Mouse (Mus musculus): ENCODE results near the gene Lmna.
A peak's percentile ranks its signal among the peaks of the same experiment; 100 is the strongest.

Lmna gene

GRCm38 (mm10) chr3:88521156-88521555 is 11.4 kb upstream of the Lmna start:
- no peak for DNase-seq (ENCODE audit: low read depth, low spot score)

- DNase-seq (ENCODE audit: low read depth, low spot score): no peak
Observed at GRCm38 (mm10) chr3:88520078-88520477, 10.3 kb upstream of the Lmna start.

GRCm38 (mm10) chr3:88518411-88518810 is 8.7 kb upstream of the Lmna start:
- no peak for DNase-seq (ENCODE audit: low read depth, low spot score)

- no peak for DNase-seq (ENCODE audit: low read depth, low spot score)
Observed at GRCm38 (mm10) chr3:88516407-88516806, 6.7 kb upstream of the Lmna start.

GRCm38 (mm10) chr3:88515095-88515386 is 5.3 kb upstream of the Lmna start:
- DNase-seq (ENCODE audit: low read depth, low spot score): no peak

- DNase-seq (ENCODE audit: low read depth, low spot score): peak; percentile 59
Observed at GRCm38 (mm10) chr3:88514231-88515094, 4.7 kb upstream of the Lmna start.

- peak; percentile 74 for DNase-seq (ENCODE audit: low read depth, low spot score)
Observed at GRCm38 (mm10) chr3:88513546-88514115, 3.9 kb upstream of the Lmna start.

GRCm38 (mm10) chr3:88512896-88513545 is 3.3 kb upstream of the Lmna start:
- peak; percentile 65 for DNase-seq (ENCODE audit: low read depth, low spot score)

GRCm38 (mm10) chr3:88512141-88512895 is 2.6 kb upstream of the Lmna start:
- peak; percentile 75 for DNase-seq (ENCODE audit: low read depth, low spot score)

- DNase-seq (ENCODE audit: low read depth, low spot score): peak; percentile 60
Observed at GRCm38 (mm10) chr3:88511559-88511958, 1.8 kb upstream of the Lmna start.

GRCm38 (mm10) chr3:88510421-88511289 is 899 bp upstream of the Lmna start:
- DNase-seq (ENCODE audit: low read depth, low spot score): peak; percentile 73

- DNase-seq (ENCODE audit: low read depth, low spot score): no peak
Observed at GRCm38 (mm10) chr3:88509250-88509649, 506 bp downstream of the Lmna start.

- no peak for DNase-seq (ENCODE audit: low read depth, low spot score)
Observed at GRCm38 (mm10) chr3:88505765-88506164, 4.0 kb downstream of the Lmna start.

- no peak for DNase-seq (ENCODE audit: low read depth, low spot score)
Observed at GRCm38 (mm10) chr3:88505081-88505480, 4.7 kb downstream of the Lmna start.

GRCm38 (mm10) chr3:88503881-88504746 is 5.6 kb downstream of the Lmna start:
- no peak for DNase-seq (ENCODE audit: low read depth, low spot score)

- no peak for DNase-seq (ENCODE audit: low read depth, low spot score)
Observed at GRCm38 (mm10) chr3:88503505-88503863, 6.3 kb downstream of the Lmna start.

GRCm38 (mm10) chr3:88502641-88503504 is 6.9 kb downstream of the Lmna start:
- peak; percentile 86 for DNase-seq (ENCODE audit: low read depth, low spot score)

GRCm38 (mm10) chr3:88502031-88502571 is 7.7 kb downstream of the Lmna start:
- DNase-seq (ENCODE audit: low read depth, low spot score): no peak

Data from CD4-positive, CD25-positive, alpha-beta regulatory T cell, adult 2 months (primary cell).